Mouse (Mus musculus) forebrain, embryonic 10.5 days (tissue): ENCODE data around the gene Sh3bp4. TPM values are rescaled to one million over a fixed set of nuclear protein-coding genes. Genes with fewer than 3 reads are reported as not detected.
A peak's percentile ranks its signal among the peaks of the same experiment; 100 is the strongest.

Source experiments
- DNase-seq: peaks from one replicate; pipeline ENCODE4 v3.0.0-alpha.2; 2017; ENCODE audit warnings: low spot score; ENCODE audit errors: extremely low spot score
- H3K27ac ChIP-seq: fragments of 300-500 bp; sonication (generic); 2 replicates; pipeline ENCODE4 v1.5.1; 2016; ENCODE audit warnings: mild to moderate bottlenecking
- H3K27me3 ChIP-seq: fragments of 300-500 bp; sonication (generic); 2 replicates; pipeline ENCODE4 v1.6.1; 2016; ENCODE audit warnings: mild to moderate bottlenecking; ENCODE audit not compliant: poor library complexity, severe bottlenecking
- H3K36me3 ChIP-seq: fragments of 300-500 bp; sonication (generic); replicated peaks from 2 replicates; pipeline ENCODE4 v1.6.1; 2016; ENCODE audit warnings: mild to moderate bottlenecking, moderate library complexity
- H3K4me1 ChIP-seq: fragments of 300-500 bp; sonication (generic); 2 replicates; pipeline ENCODE4 v1.6.1; 2016
- H3K4me3 ChIP-seq: fragments of 300-500 bp; sonication (generic); 2 replicates; pipeline ENCODE4 v1.5.1; 2016; ENCODE audit warnings: mild to moderate bottlenecking, moderate library complexity
- H3K9me3 ChIP-seq: fragments of 300-500 bp; sonication (generic); 2 replicates; pipeline ENCODE4 v1.6.1; 2016; ENCODE audit warnings: mild to moderate bottlenecking, moderate library complexity
- WGBS: fragments of 180-500 bp; shearing (Covaris S2); methylation state at CpG from one replicate; pipeline ENCODE4 v1.1.7; 2016; 5-methylcytosine and 5-hydroxymethylcytosine counted together
- polyA plus RNA-seq: library from polyadenylated mRNA; unstranded; fragments of >200 nt; fragmentation: Nextera tagmentation; extraction: Ambion mirVana; gene quantifications from 2 replicates; pipeline ENCODE4 v1.2.1, GENCODE M21; 2016

Gene Sh3bp4
- polyA plus RNA-seq, 1 experiment from 2014 or later, result 28.7 TPM

- Histone ChIP-seq H3K36me3 (peaks cover 4% of the 10 kb centered on the region; the same call in 1 of the 2 replicates), H3K4me3 (peak overlapping the region; percentile 93), H3K27me3 (no peaks in the 10 kb centered on the region), H3K9me3 (no peaks in the 10 kb centered on the region), H3K4me1 (peaks cover 93% of the 10 kb centered on the region), H3K27ac (peak overlapping the region; percentile 96)
- no peak for DNase-seq
- 75% methylated on average over 5 of the region's 5 CpGs for WGBS
Observed at GRCm38 (mm10) chr1:89073291-89073846, 3.2 kb downstream of the Sh3bp4 start.

GRCm38 (mm10) chr1:89074678-89075077 is 4.5 kb downstream of the Sh3bp4 start:
- Histone ChIP-seq H3K9me3 (no peaks in the 10 kb centered on the region), H3K36me3 (peaks cover 4% of the 10 kb centered on the region; the same call in 1 of the 2 replicates), H3K4me1 (peaks cover 93% of the 10 kb centered on the region), H3K4me3 (no peak overlapping the region), H3K27me3 (no peaks in the 10 kb centered on the region), H3K27ac (no peak overlapping the region)
- DNase-seq, result no peak
- 70% methylated on average over 6 of the region's 6 CpGs for WGBS

- H3K4me1 ChIP-seq, result peaks cover 93% of the 10 kb centered on the region
- no peak for DNase-seq
Observed at GRCm38 (mm10) chr1:89075120-89075519, 4.9 kb downstream of the Sh3bp4 start.

GRCm38 (mm10) chr1:89076777-89077176 is 6.6 kb downstream of the Sh3bp4 start:
- H3K27ac ChIP-seq, result 0 out of 2 replicates have a peak overlapping the region, but pooled peaks have one; percentile 5
- no peak overlapping the region for H3K4me3 ChIP-seq
- peaks cover 4% of the 10 kb centered on the region; the same call in 1 of the 2 replicates for H3K36me3 ChIP-seq
- H3K27me3 ChIP-seq, result no peaks in the 10 kb centered on the region
- no peak for DNase-seq
- H3K4me1 ChIP-seq, result peaks cover 98% of the 10 kb centered on the region
- 91% methylated on average over 9 of the region's 9 CpGs for WGBS
- H3K9me3 ChIP-seq, result no peaks in the 10 kb centered on the region

More at GRCm38 (mm10) chr1:89075120-89075519, 4.9 kb downstream of the Sh3bp4 start:
- WGBS, result 68% methylated on average over 8 of the region's 8 CpGs
- H3K27ac ChIP-seq, result no peak overlapping the region
- no peaks in the 10 kb centered on the region for H3K27me3 ChIP-seq
- no peaks in the 10 kb centered on the region for H3K9me3 ChIP-seq
- peaks cover 4% of the 10 kb centered on the region; the same call in 1 of the 2 replicates for H3K36me3 ChIP-seq
- no peak overlapping the region for H3K4me3 ChIP-seq

- Histone ChIP-seq H3K4me1 (peaks cover 98% of the 10 kb centered on the region), H3K27me3 (no peaks in the 10 kb centered on the region), H3K27ac (no peak overlapping the region), H3K36me3 (peaks cover 6% of the 10 kb centered on the region), H3K9me3 (no peaks in the 10 kb centered on the region), H3K4me3 (no peak overlapping the region)
- no peak for DNase-seq
- WGBS, result 73% methylated on average over 2 of the region's 2 CpGs
Observed at GRCm38 (mm10) chr1:89078240-89078639, 8.0 kb downstream of the Sh3bp4 start.

GRCm38 (mm10) chr1:89078730-89079129 is 8.5 kb downstream of the Sh3bp4 start:
- Histone ChIP-seq H3K27me3 (no peaks in the 10 kb centered on the region), H3K36me3 (peaks cover 10% of the 10 kb centered on the region), H3K9me3 (no peaks in the 10 kb centered on the region), H3K4me1 (peaks cover 96% of the 10 kb centered on the region), H3K27ac (no peak overlapping the region), H3K4me3 (no peak overlapping the region; the same call in 1 of the 2 replicates)
- no peak for DNase-seq
- 19% methylated on average over 9 of the region's 9 CpGs for WGBS

GRCm38 (mm10) chr1:89079239-89079638 is 9.0 kb downstream of the Sh3bp4 start:
- Histone ChIP-seq H3K4me3 (no peak overlapping the region; the same call in 1 of the 2 replicates), H3K36me3 (peaks cover 12% of the 10 kb centered on the region), H3K4me1 (peaks cover 91% of the 10 kb centered on the region), H3K9me3 (no peaks in the 10 kb centered on the region), H3K27me3 (no peaks in the 10 kb centered on the region), H3K27ac (no peak overlapping the region)
- DNase-seq, result no peak
- WGBS, result 51% methylated on average over 2 of the region's 2 CpGs

GRCm38 (mm10) chr1:89080371-89080770 is 10.2 kb downstream of the Sh3bp4 start:
- WGBS, result 78% methylated on average over 8 of the region's 8 CpGs
- no peaks in the 10 kb centered on the region for H3K9me3 ChIP-seq
- H3K27ac ChIP-seq, result no peak overlapping the region
- no peak overlapping the region for H3K4me3 ChIP-seq
- DNase-seq, result no peak
- H3K27me3 ChIP-seq, result no peaks in the 10 kb centered on the region
- H3K36me3 ChIP-seq, result peaks cover 22% of the 10 kb centered on the region
- H3K4me1 ChIP-seq, result peaks cover 79% of the 10 kb centered on the region

- Histone ChIP-seq H3K36me3 (peaks cover 22% of the 10 kb centered on the region), H3K27ac (no peak overlapping the region), H3K4me3 (no peak overlapping the region), H3K9me3 (no peaks in the 10 kb centered on the region), H3K27me3 (no peaks in the 10 kb centered on the region), H3K4me1 (peaks cover 77% of the 10 kb centered on the region)
- 68% methylated on average over 5 of the region's 5 CpGs for WGBS
- DNase-seq, result no peak
Observed at GRCm38 (mm10) chr1:89080795-89081194, 10.6 kb downstream of the Sh3bp4 start.

GRCm38 (mm10) chr1:89081371-89081770 is 11.2 kb downstream of the Sh3bp4 start:
- Histone ChIP-seq H3K27me3 (no peaks in the 10 kb centered on the region), H3K4me3 (no peak overlapping the region), H3K27ac (no peak overlapping the region), H3K9me3 (no peaks in the 10 kb centered on the region), H3K36me3 (peaks cover 22% of the 10 kb centered on the region), H3K4me1 (peaks cover 77% of the 10 kb centered on the region)
- DNase-seq, result no peak
- 75% methylated on average over 4 of the region's 4 CpGs for WGBS

- Histone ChIP-seq H3K4me3 (no peak overlapping the region), H3K27me3 (no peaks in the 10 kb centered on the region), H3K27ac (no peak overlapping the region), H3K36me3 (peaks cover 22% of the 10 kb centered on the region), H3K9me3 (no peaks in the 10 kb centered on the region), H3K4me1 (peaks cover 77% of the 10 kb centered on the region)
- DNase-seq, result no peak
- 69% methylated on average over 14 of the region's 14 CpGs for WGBS
Observed at GRCm38 (mm10) chr1:89082171-89082882, 12.1 kb downstream of the Sh3bp4 start.

- Histone ChIP-seq H3K4me3 (no peak overlapping the region), H3K27ac (no peak overlapping the region), H3K4me1 (peaks cover 79% of the 10 kb centered on the region), H3K27me3 (no peaks in the 10 kb centered on the region), H3K9me3 (no peaks in the 10 kb centered on the region), H3K36me3 (peaks cover 22% of the 10 kb centered on the region)
- WGBS, result 79% methylated on average over 9 of the region's 9 CpGs
- no peak for DNase-seq
Observed at GRCm38 (mm10) chr1:89086575-89087153, 16.4 kb downstream of the Sh3bp4 start.

- Histone ChIP-seq H3K9me3 (no peaks in the 10 kb centered on the region), H3K27ac (0 out of 2 replicates have a peak overlapping the region, but pooled peaks have one; percentile 44), H3K4me3 (no peak overlapping the region), H3K27me3 (no peaks in the 10 kb centered on the region), H3K4me1 (peaks cover 79% of the 10 kb centered on the region), H3K36me3 (peaks cover 21% of the 10 kb centered on the region)
- WGBS, result 74% methylated on average over 10 of the region's 10 CpGs
- DNase-seq, result no peak
Observed at GRCm38 (mm10) chr1:89088144-89088543, 17.9 kb downstream of the Sh3bp4 start.
